Mouse (Mus musculus) neural tube, embryonic 15.5 days (tissue): ENCODE data around the gene Gm49601. TPM values are rescaled to one million over a fixed set of nuclear protein-coding genes. Genes with fewer than 3 reads are reported as not detected.

ENCODE experiments used
- ATAC-seq: fragments of 200-750 bp; cut with Nextera tagmentation; 2 replicates; pipeline ENCODE4 v1.8.0; 2017; ENCODE audit warnings: mild to moderate bottlenecking, moderate TSS enrichment, moderate library complexity; ENCODE audit not compliant: low FRiP score
- H3K27ac ChIP-seq: fragments of 300-500 bp; sonication (generic); replicated peaks from 2 replicates; pipeline ENCODE4 v1.5.1; 2015; ENCODE audit warnings: mild to moderate bottlenecking, inconsistent platforms
- H3K27me3 ChIP-seq: fragments of 300-500 bp; sonication (generic); replicated peaks from 2 replicates; pipeline ENCODE4 v1.6.1; 2015; ENCODE audit warnings: inconsistent platforms
- H3K36me3 ChIP-seq: fragments of 300-500 bp; sonication (generic); 2 replicates; pipeline ENCODE4 v1.6.1; 2015; ENCODE audit warnings: inconsistent platforms
- H3K4me1 ChIP-seq: fragments of 300-500 bp; sonication (generic); 2 replicates; pipeline ENCODE4 v1.6.1; 2015; ENCODE audit warnings: inconsistent platforms
- H3K4me2 ChIP-seq: fragments of 300-500 bp; sonication (generic); 2 replicates; pipeline ENCODE4 v1.6.1; 2015; ENCODE audit warnings: inconsistent platforms, mild to moderate bottlenecking, moderate library complexity
- H3K4me3 ChIP-seq: fragments of 300-500 bp; sonication (generic); replicated peaks from 2 replicates; pipeline ENCODE4 v1.5.1; 2015; ENCODE audit warnings: mild to moderate bottlenecking, inconsistent platforms
- H3K9ac ChIP-seq: fragments of 300-500 bp; sonication (generic); replicated peaks from 2 replicates; pipeline ENCODE4 v1.6.1; 2015; ENCODE audit warnings: mild to moderate bottlenecking, inconsistent platforms
- H3K9me3 ChIP-seq: fragments of 300-500 bp; sonication (generic); replicated peaks from 2 replicates; pipeline ENCODE4 v1.6.1; 2016; ENCODE audit warnings: inconsistent platforms
- WGBS: fragments of 180-500 bp; shearing (Covaris S2); methylation state at CpG from one replicate; pipeline ENCODE4 v1.1.7; 2015; ENCODE audit warnings: mixed read lengths; 5-methylcytosine and 5-hydroxymethylcytosine counted together
- polyA plus RNA-seq: library from polyadenylated mRNA; unstranded; fragments of >200 nt; fragmentation: Nextera tagmentation; extraction: Ambion mirVana; gene quantifications from 2 replicates; pipeline ENCODE4 v1.2.1, GENCODE M21; 2015

The Gm49601 gene
- polyA plus RNA-seq, 1 experiment from 2014 or later = 21.3 TPM

DNA sequence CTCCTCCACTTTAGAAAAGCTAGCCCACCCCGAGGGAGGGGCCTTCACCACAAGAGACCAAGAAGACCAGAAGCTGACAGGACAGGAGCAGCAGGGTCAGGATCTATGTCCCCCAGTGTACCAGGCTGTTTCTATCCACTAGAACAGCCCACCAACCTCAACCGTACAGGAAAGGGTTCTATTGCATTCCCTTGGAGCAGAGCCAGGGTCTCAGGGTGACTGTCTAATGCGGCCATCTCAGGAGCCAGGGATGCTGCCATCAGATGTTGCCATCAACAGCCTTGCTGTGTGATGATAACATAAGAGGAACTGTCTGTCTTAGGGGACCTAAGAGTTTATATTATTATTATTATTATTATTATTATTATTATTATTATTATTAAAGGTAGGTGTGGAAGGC is 49.2 kb downstream of the Gm49601 start:
- H3K27me3 ChIP-seq = peaks cover 46% of the 10 kb centered on the region
- ATAC-seq = no peak

DNA sequence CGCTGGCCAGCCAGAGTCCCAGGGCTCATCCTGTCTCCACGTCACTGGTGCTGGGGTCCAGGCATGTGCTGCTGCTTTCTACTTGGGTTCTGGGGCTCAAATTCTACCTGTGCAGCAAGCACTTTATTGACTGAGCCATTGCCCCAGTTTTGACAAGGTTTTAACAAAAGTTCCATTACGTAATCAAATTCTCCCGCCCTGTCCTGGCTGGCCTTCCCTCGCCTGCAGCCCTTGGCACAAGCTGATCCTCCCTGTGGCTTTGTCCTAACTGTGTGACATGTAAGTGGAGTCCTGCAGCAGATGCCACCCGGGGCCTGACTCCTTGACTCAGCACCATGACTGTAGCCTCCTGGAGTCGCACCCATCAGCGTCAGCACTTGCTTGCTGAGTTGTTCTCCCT is 52.0 kb downstream of the Gm49601 start:
- WGBS = 83% methylated on average over 8 of the region's 8 CpGs
- H3K9ac ChIP-seq = no peak overlapping the region
- no peak overlapping the region for H3K27ac ChIP-seq
- no peak for ATAC-seq
- no peak overlapping the region for H3K4me3 ChIP-seq
- H3K4me2 ChIP-seq = no peak overlapping the region
- peaks cover 18% of the 10 kb centered on the region for H3K27me3 ChIP-seq
- no peaks in the 10 kb centered on the region for H3K9me3 ChIP-seq
- no peaks in the 10 kb centered on the region for H3K36me3 ChIP-seq
- no peaks in the 10 kb centered on the region for H3K4me1 ChIP-seq

More for the DNA sequence above, 49.2 kb downstream of the Gm49601 start:
- Histone ChIP-seq H3K9ac (no peak overlapping the region), H3K9me3 (no peaks in the 10 kb centered on the region), H3K4me1 (peaks cover 12% of the 10 kb centered on the region), H3K36me3 (no peaks in the 10 kb centered on the region), H3K4me2 (no peak overlapping the region), H3K27ac (no peak overlapping the region), H3K4me3 (no peak overlapping the region)
- 48% methylated on average over 3 of the region's 3 CpGs for WGBS

Other genes starting within 250 kb of the Gm49601 start
- gene Txnrd2, start 200.0 kb downstream of the Gm49601 start, polyA plus RNA-seq = 28.3 and 30.9 TPM in 2 replicates
- gene Comt, start 199.6 kb downstream of the Gm49601 start, polyA plus RNA-seq = 117 and 128 TPM in 2 replicates
- gene Gnb1l, start 127.7 kb downstream of the Gm49601 start, polyA plus RNA-seq = 16.1 and 18.8 TPM in 2 replicates
- 3.1 and 4.9 TPM in 2 replicates for gene Rtl10, start 127.5 kb downstream of the Gm49601 start, polyA plus RNA-seq
- 1.2 and 1.9 TPM in 2 replicates for gene Tbx1, start 35.8 kb downstream of the Gm49601 start, polyA plus RNA-seq
- 10.1 and 11.5 TPM in 2 replicates for gene Gp1bb, start 4.0 kb downstream of the Gm49601 start, polyA plus RNA-seq
- 185 and 216 TPM in 2 replicates for gene Sept5, start 3.5 kb upstream of the Gm49601 start, polyA plus RNA-seq
- 111 and 121 TPM in 2 replicates for gene Cldn5, start 150.4 kb upstream of the Gm49601 start, polyA plus RNA-seq
- 110 and 114 TPM in 2 replicates for gene Ufd1, start 185.4 kb upstream of the Gm49601 start, polyA plus RNA-seq
- gene Cdc45, start 185.6 kb upstream of the Gm49601 start, polyA plus RNA-seq = 6.6 and 18.5 TPM in 2 replicates
- gene 2510002D24Rik, start 210.2 kb upstream of the Gm49601 start, polyA plus RNA-seq = 48.0 and 50.2 TPM in 2 replicates
- 0.17 TPM in 1 of 2 replicates, not detected in the other for gene Gm28539, start 210.2 kb upstream of the Gm49601 start, polyA plus RNA-seq